Mouse (Mus musculus): Measurements from ENCODE around the gene Htra3. TPM values are rescaled to one million over a fixed set of nuclear protein-coding genes. Genes with fewer than 3 reads are reported as not detected.

The Htra3 gene
- polyA plus RNA-seq, 1 experiment, result not detected

DNA sequence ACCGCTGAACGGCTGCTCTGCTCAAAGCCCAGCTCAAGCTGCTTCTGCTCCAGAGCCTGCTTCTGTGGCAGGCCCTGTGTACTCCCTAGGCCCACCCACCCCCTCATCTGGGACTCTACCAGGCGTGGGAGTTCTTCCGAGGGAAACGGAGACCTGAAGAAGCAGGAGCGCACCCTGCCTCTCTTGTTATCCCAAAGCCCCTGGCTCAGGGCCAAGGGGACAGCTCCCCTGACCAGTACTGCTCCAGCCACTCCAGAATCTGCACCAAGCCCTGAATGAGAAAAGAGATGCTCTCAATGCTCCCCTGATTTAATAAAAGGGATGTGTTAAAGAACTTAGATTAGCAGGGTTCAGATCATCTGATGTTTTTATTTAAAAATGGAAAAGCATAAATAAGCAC, 18.4 kb downstream of the Htra3 start:
- TF ChIP-seq CTCF (IDR thresholded peaks at IDR 0.05; ENCODE audit: control insufficient read depth, insufficient read depth, low read length) (no peak), POLR2A (IDR thresholded peaks at IDR 0.05; ENCODE audit: borderline replicate concordance, control insufficient read depth, low read depth, low read length) (no peak)
- H3K4me1 ChIP-seq (ENCODE audit: control insufficient read depth, insufficient read depth, low read length), result no peaks in the 10 kb centered on the region
- H3K4me3 ChIP-seq (replicated peaks; ENCODE audit: control insufficient read depth, low read depth, low read length), result no peak overlapping the region
- H3K27ac ChIP-seq (ENCODE audit: control insufficient read depth, insufficient read depth, low read depth, low read length, poor library complexity), result no peak overlapping the region
- 82% methylated on average over 6 of the region's 6 CpGs for WGBS

DNA sequence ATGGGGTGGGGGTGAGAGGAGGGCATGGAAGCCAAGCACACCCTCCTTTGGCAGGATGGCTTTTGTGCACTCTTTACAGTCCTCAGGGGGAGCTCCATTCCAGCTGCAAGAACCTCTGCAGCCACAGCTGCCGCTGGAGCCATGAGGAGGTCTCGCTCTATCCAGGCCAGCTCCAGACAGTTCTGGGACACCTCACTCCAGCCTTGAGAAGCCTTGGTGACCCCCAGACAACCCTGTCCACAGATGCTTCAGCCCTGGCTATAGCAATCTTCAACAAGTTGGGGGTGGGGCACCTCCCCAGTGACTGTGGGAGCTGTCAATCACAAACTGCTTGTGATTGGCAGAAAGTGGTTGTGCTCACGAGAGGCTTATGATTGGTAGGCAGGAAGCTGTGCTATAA, 20.1 kb downstream of the Htra3 start:
- WGBS, result 55% methylated on average over 3 of the region's 3 CpGs
- TF ChIP-seq CTCF (IDR thresholded peaks at IDR 0.05; ENCODE audit: control insufficient read depth, insufficient read depth, low read length), result no peak
- no peak for TF ChIP-seq POLR2A (IDR thresholded peaks at IDR 0.05; ENCODE audit: borderline replicate concordance, control insufficient read depth, low read depth, low read length)
- Histone ChIP-seq H3K4me1 (ENCODE audit: control insufficient read depth, insufficient read depth, low read length) (no peaks in the 10 kb centered on the region; the same call in 1 of the 2 replicates), H3K4me3 (replicated peaks; ENCODE audit: control insufficient read depth, low read depth, low read length) (no peak overlapping the region), H3K27ac (ENCODE audit: control insufficient read depth, insufficient read depth, low read depth, low read length, poor library complexity) (no peak overlapping the region)

DNA sequence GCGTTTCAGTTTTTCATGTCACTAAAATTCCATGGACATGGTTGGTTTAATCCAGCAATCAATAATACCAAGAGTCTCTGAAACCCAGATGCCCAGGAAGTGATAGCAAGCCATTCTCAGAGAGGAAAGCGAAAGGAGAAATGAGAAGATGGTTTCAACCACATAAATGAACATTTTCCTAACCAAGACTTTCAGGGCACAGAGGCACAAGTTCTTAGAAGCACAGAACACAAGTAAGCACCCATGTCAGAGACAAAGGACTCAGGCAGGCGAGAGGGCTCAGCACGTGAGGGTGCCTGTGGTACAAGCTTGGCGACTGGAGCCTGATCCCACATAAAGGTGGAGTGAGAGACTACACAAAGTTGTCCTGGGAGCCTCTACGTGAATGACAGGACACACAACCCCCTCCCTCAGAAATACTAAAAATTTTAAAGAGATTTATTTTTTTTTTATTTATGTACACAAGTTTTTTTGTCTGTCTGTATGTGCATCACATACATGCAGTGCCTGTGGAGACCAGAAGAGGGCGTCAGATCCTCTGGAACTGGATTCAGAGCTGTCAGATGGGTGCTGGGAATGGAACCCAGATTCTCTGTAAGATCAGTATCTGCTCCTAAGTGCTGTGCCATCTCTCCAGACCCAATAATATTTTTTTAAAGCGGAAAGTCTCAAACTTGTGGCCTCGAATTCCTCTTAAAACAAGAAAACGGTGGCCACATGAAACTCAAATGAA, 23.7 kb downstream of the Htra3 start:
- Histone ChIP-seq H3K4me1 (ENCODE audit: control insufficient read depth, insufficient read depth, low read length) (no peaks in the 10 kb centered on the region; the same call in 1 of the 2 replicates), H3K27ac (ENCODE audit: control insufficient read depth, insufficient read depth, low read depth, low read length, poor library complexity) (no peak overlapping the region)
- 75% methylated on average over 10 of the region's 10 CpGs for WGBS

DNA sequence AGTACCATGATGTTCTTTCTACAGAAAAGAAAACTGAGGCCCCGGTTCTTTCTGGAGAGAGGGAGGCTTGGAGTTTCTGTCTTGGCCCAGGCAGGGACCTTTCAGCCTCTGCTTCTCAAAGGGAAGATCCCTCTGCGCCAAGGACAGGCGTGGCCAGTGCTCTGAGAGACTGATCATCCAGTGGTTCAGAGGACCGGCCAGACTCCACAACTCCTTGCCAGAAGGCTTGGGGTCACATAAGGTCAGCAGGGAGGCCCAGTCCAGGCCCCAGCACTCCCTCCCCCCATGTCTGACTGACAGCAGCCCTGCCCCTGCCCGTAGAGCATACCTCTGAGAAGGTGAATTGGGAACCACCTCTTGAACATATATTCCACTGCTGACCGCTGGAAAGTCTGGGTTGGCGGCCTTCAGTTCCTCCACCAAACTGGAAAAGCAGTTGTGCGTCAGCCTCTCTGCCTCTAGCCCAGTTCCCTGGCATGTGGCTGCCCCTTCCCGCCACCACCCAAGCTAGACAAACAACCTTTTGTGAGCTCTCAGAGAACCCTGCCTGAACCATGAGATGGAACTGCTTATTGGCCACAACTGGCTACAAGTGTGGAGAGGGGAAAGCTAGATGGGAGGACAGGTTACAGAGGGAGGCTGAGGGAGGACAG, 25.7 kb downstream of the Htra3 start:
- H3K27ac ChIP-seq (ENCODE audit: control insufficient read depth, insufficient read depth, low read depth, low read length, poor library complexity), result no peak overlapping the region
- TF ChIP-seq POLR2A (IDR thresholded peaks at IDR 0.05; ENCODE audit: borderline replicate concordance, control insufficient read depth, low read depth, low read length) (no peak), CTCF (IDR thresholded peaks at IDR 0.05; ENCODE audit: control insufficient read depth, insufficient read depth, low read length) (no peak)
- no peak overlapping the region for H3K4me3 ChIP-seq (replicated peaks; ENCODE audit: control insufficient read depth, low read depth, low read length)
- 83% methylated on average over 9 of the region's 9 CpGs for WGBS
- no peaks in the 10 kb centered on the region; the same call in 1 of the 2 replicates for H3K4me1 ChIP-seq (ENCODE audit: control insufficient read depth, insufficient read depth, low read length)

More for the DNA sequence above, 23.7 kb downstream of the Htra3 start:
- no peak for TF ChIP-seq CTCF (IDR thresholded peaks at IDR 0.05; ENCODE audit: control insufficient read depth, insufficient read depth, low read length)
- H3K4me3 ChIP-seq (replicated peaks; ENCODE audit: control insufficient read depth, low read depth, low read length), result no peak overlapping the region

DNA sequence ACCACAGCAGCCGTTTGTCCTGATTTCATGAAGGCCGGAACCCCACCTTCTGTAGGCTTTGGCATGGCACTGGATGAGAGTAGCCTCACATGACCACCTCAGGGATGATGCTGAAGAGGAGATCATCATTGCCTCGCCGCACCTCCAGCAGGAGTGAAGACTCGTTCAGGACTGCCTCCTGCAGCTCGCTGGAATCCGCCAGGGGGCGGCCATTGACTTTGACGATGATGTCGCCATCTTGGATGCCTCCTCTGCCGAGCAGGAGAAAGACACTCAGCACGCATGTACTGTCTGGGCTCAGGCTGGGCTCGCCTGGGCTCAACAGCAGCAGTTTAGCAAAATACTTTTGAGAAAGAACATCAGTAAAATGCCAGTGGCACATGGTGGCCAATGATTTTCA, 26.7 kb downstream of the Htra3 start:
- no peaks in the 10 kb centered on the region; the same call in 1 of the 2 replicates for H3K4me1 ChIP-seq (ENCODE audit: control insufficient read depth, insufficient read depth, low read length)
- H3K4me3 ChIP-seq (replicated peaks; ENCODE audit: control insufficient read depth, low read depth, low read length), result no peak overlapping the region
- 84% methylated on average over 13 of the region's 13 CpGs for WGBS
- H3K27ac ChIP-seq (ENCODE audit: control insufficient read depth, insufficient read depth, low read depth, low read length, poor library complexity), result no peak overlapping the region
- no peak for TF ChIP-seq CTCF (IDR thresholded peaks at IDR 0.05; ENCODE audit: control insufficient read depth, insufficient read depth, low read length)
- no peak for TF ChIP-seq POLR2A (IDR thresholded peaks at IDR 0.05; ENCODE audit: borderline replicate concordance, control insufficient read depth, low read depth, low read length)

DNA sequence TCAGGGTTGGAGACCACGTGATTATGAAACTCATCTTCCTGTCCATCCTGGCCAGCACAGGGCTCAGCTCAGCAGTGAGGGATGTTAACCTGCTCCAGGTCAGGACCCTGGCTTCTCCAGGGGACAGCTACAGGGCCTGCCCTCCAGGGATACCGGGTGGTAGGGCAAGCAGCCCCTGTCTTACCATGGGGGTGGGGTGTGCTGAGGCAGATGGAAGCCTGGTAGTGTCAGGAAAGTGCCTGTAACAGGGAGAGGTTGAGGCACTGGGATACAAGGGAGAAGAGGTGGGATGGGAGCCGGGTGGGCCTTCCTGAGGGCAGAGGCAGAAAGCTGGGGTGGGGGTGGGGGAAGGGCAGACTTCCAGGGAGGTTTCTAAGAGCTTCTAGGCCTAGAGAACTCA, 27.3 kb downstream of the Htra3 start:
- no peak overlapping the region for H3K27ac ChIP-seq (ENCODE audit: control insufficient read depth, insufficient read depth, low read depth, low read length, poor library complexity)
- WGBS, result 60% methylated on average over 3 of the region's 3 CpGs
- TF ChIP-seq CTCF (IDR thresholded peaks at IDR 0.05; ENCODE audit: control insufficient read depth, insufficient read depth, low read length) (no peak), POLR2A (IDR thresholded peaks at IDR 0.05; ENCODE audit: borderline replicate concordance, control insufficient read depth, low read depth, low read length) (no peak)
- H3K4me3 ChIP-seq (replicated peaks; ENCODE audit: control insufficient read depth, low read depth, low read length), result no peak overlapping the region
- H3K4me1 ChIP-seq (ENCODE audit: control insufficient read depth, insufficient read depth, low read length), result no peaks in the 10 kb centered on the region; the same call in 1 of the 2 replicates

DNA sequence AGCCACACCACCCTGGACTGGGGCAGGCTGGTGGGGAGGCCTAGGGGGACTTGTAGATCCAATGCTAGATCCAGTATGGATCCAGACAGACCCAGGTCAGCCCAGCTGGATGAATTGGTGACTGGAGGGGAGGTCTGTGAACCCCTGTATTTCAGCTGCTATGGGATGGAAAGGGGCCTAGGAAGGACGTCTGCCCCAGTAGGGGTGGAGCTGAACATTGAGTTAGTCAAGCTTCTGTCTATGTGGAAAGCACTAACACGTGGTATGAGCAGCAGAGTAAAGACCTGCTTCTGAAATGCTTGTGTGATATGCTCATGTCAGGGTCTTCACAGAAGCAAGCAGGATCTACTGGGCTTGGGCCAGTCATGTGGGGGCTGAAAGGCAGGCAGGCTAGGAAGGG, 31.4 kb downstream of the Htra3 start:
- TF ChIP-seq CTCF (IDR thresholded peaks at IDR 0.05; ENCODE audit: control insufficient read depth, insufficient read depth, low read length), result no peak
- TF ChIP-seq POLR2A (IDR thresholded peaks at IDR 0.05; ENCODE audit: borderline replicate concordance, control insufficient read depth, low read depth, low read length), result no peak
- no peaks in the 10 kb centered on the region for H3K4me1 ChIP-seq (ENCODE audit: control insufficient read depth, insufficient read depth, low read length)
- 44% methylated on average over 2 of the region's 2 CpGs for WGBS
- no peak overlapping the region for H3K4me3 ChIP-seq (replicated peaks; ENCODE audit: control insufficient read depth, low read depth, low read length)
- no peak overlapping the region for H3K27ac ChIP-seq (ENCODE audit: control insufficient read depth, insufficient read depth, low read depth, low read length, poor library complexity)

DNA sequence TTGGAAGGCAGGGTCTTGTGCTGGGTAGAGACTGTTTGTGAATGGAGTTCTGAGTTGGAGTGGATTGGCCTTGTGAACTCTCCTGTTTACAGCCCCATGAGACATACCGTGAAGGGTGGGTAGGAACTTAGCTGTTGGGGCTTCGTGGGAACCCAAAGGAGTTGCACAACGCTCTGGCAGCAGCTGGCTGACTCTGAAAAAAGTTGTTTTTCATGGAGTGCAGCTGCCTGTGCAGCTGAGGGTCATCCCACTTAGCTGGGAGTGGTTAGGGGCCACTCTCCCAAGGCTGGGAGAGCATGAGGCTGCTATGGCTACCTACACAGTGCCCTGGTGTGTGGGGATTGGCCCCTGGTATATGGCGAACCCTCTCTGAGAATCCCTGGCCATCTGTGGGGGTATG, 32.0 kb downstream of the Htra3 start:
- 30% methylated on average over 4 of the region's 4 CpGs for WGBS
- H3K27ac ChIP-seq (ENCODE audit: control insufficient read depth, insufficient read depth, low read depth, low read length, poor library complexity), result no peak overlapping the region
- H3K4me3 ChIP-seq (replicated peaks; ENCODE audit: control insufficient read depth, low read depth, low read length), result no peak overlapping the region
- no peak for TF ChIP-seq POLR2A (IDR thresholded peaks at IDR 0.05; ENCODE audit: borderline replicate concordance, control insufficient read depth, low read depth, low read length)
- TF ChIP-seq CTCF (IDR thresholded peaks at IDR 0.05; ENCODE audit: control insufficient read depth, insufficient read depth, low read length), result no peak
- no peaks in the 10 kb centered on the region for H3K4me1 ChIP-seq (ENCODE audit: control insufficient read depth, insufficient read depth, low read length)
